Mouse (Mus musculus) myocyte (in vitro differentiated cells): ENCODE results near the gene Eif2ak1.

Experiments
- CEBPB ChIP-seq: IDR thresholded peaks from 2 replicates; pipeline ENCODE4 v1.6.1; 2011; ENCODE audit warnings: mild to moderate bottlenecking, moderate library complexity; ENCODE audit not compliant: poor library complexity, insufficient read depth, severe bottlenecking
- E2F4 ChIP-seq: IDR thresholded peaks from one replicate; pipeline ENCODE4 v1.6.1; 2011; ENCODE audit warnings: mild to moderate bottlenecking, control low read depth, moderate library complexity; ENCODE audit not compliant: insufficient read depth
- MAX ChIP-seq: IDR thresholded peaks from one replicate; pipeline ENCODE4 v1.6.1; 2011; ENCODE audit warnings: low read depth, mild to moderate bottlenecking, control low read depth
- MYOD1 ChIP-seq, 3 experiments: IDR thresholded peaks; one replicate each; pipeline ENCODE4 v1.6.1; 2011; ENCODE audit warnings: control low read depth in 2 of 3, low read depth in 2 of 3, mild to moderate bottlenecking in 2 of 3, moderate library complexity in 1 of 3; ENCODE audit not compliant: insufficient read length in 2 of 3, control insufficient read depth in 1 of 3
- MYOG ChIP-seq, 3 experiments: IDR thresholded peaks; one replicate each; pipeline ENCODE4 v1.6.1; 2011; ENCODE audit warnings: control low read depth in 2 of 3, low read depth in 2 of 3, mild to moderate bottlenecking in 2 of 3; ENCODE audit not compliant: insufficient read length in 2 of 3, control insufficient read depth in 1 of 3, insufficient read depth in 1 of 3
- POLR2A ChIP-seq: IDR thresholded peaks from one replicate; pipeline ENCODE4 v1.6.1; 2011; ENCODE audit warnings: low read depth, mild to moderate bottlenecking, control low read depth, moderate library complexity; ENCODE audit not compliant: insufficient read length
- POLR2AphosphoS2 ChIP-seq: IDR thresholded peaks from one replicate; pipeline ENCODE4 v1.6.1; 2011; ENCODE audit warnings: low read depth, control low read depth; ENCODE audit not compliant: insufficient read length
- REST ChIP-seq: IDR thresholded peaks from one replicate; pipeline ENCODE4 v1.6.1; 2011; ENCODE audit warnings: mild to moderate bottlenecking, control low read depth, moderate library complexity; ENCODE audit not compliant: insufficient read depth, insufficient read length
- SRF ChIP-seq: IDR thresholded peaks from one replicate; pipeline ENCODE4 v1.6.1; 2011; ENCODE audit warnings: low read depth; ENCODE audit not compliant: control insufficient read depth, insufficient read length
- TCF12 ChIP-seq: IDR thresholded peaks from one replicate; pipeline ENCODE4 v1.6.1; 2011; ENCODE audit warnings: mild to moderate bottlenecking, control low read depth; ENCODE audit not compliant: poor library complexity, insufficient read depth, severe bottlenecking
- TCF3 ChIP-seq: IDR thresholded peaks from one replicate; pipeline ENCODE4 v1.6.1; 2011; ENCODE audit warnings: low read depth, control low read depth; ENCODE audit not compliant: insufficient read length
- USF1 ChIP-seq: IDR thresholded peaks from one replicate; pipeline ENCODE4 v1.6.1; 2011; ENCODE audit warnings: low read depth, mild to moderate bottlenecking, control low read depth, moderate library complexity

DNA sequence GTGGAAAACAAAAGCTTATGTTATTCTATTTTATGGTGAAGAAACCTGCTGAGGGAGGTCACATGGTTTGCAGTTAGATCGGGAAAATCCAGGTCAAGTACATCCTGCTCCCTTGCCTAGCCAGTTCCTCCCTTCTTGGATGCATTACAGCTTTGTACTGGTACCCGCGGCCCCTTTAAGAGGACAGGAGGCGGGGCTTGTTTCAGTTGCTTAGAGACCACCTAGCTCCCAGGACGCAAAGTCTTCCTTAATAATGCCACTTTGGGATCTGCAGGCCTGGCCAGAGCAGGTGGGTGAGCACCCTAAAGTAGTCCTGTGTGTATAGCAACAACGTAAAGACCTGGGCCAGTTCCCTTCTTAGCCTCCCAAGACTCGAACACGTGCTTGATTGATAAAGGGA is 115.2 kb downstream of the Eif2ak1 start, which contains the start of gene Rsph10b:
- TF ChIP-seq MAX = no peak
- no peak for TF ChIP-seq POLR2A
- TF ChIP-seq MYOG (IDR thresholded peaks at IDR 0.05; ENCODE audit: control insufficient read depth in 1 of 3, insufficient read depth in 1 of 3, insufficient read length in 2 of 3, low read depth in 2 of 3) = no peak
- no peak for TF ChIP-seq TCF12
- no peak for TF ChIP-seq POLR2AphosphoS2
- no peak for TF ChIP-seq CEBPB
- TF ChIP-seq USF1 = no peak
- TF ChIP-seq MYOD1 (IDR thresholded peaks at IDR 0.05; ENCODE audit: control insufficient read depth in 1 of 3, insufficient read length in 2 of 3, low read depth in 2 of 3) = no peak
- TF ChIP-seq E2F4 = no peak
- no peak for TF ChIP-seq TCF3
- no peak for TF ChIP-seq REST
- TF ChIP-seq SRF = no peak
